Mouse (Mus musculus) lung, embryonic 14.5 days (tissue): ENCODE data around the gene Zdhhc22. TPM values are rescaled to one million over a fixed set of nuclear protein-coding genes. Genes with fewer than 3 reads are reported as not detected.

ENCODE experiments used
- ATAC-seq: fragments of 200-750 bp; cut with Nextera tagmentation; 2 replicates; pipeline ENCODE4 v1.8.0; 2017; ENCODE audit warnings: mild to moderate bottlenecking, moderate TSS enrichment, moderate library complexity; ENCODE audit not compliant: insufficient read depth
- DNase-seq: peaks from one replicate; pipeline ENCODE4 v3.0.0-alpha.2; 2015
- H3K27ac ChIP-seq: fragments of 300-500 bp; sonication (generic); 2 replicates; pipeline ENCODE4 v1.5.1; 2014; ENCODE audit warnings: low read depth, mild to moderate bottlenecking, moderate library complexity
- H3K27me3 ChIP-seq: fragments of 300-500 bp; sonication (generic); 2 replicates; pipeline ENCODE4 v1.6.1; 2014; ENCODE audit warnings: low read length, control low read depth; ENCODE audit not compliant: insufficient read depth
- H3K36me3 ChIP-seq: fragments of 300-500 bp; sonication (generic); 2 replicates; pipeline ENCODE4 v1.6.1; 2014; ENCODE audit warnings: control low read depth; ENCODE audit not compliant: insufficient read depth
- H3K4me1 ChIP-seq: fragments of 300-500 bp; sonication (generic); 2 replicates; pipeline ENCODE4 v1.6.1; 2014; ENCODE audit warnings: antibody characterized with exemption, control low read depth; ENCODE audit not compliant: insufficient read depth
- H3K4me2 ChIP-seq: fragments of 300-500 bp; sonication (generic); 2 replicates; pipeline ENCODE4 v1.6.1; 2014; ENCODE audit warnings: mild to moderate bottlenecking
- H3K4me3 ChIP-seq: fragments of 300-500 bp; sonication (generic); 2 replicates; pipeline ENCODE4 v1.5.1; 2014; ENCODE audit warnings: low read depth, low read length
- H3K9ac ChIP-seq: fragments of 300-500 bp; sonication (generic); 2 replicates; pipeline ENCODE4 v1.6.1; 2014
- H3K9me3 ChIP-seq: fragments of 300-500 bp; sonication (generic); 2 replicates; pipeline ENCODE4 v1.6.1; 2016; ENCODE audit warnings: low read depth, low read length, control low read depth
- CTCF ChIP-seq: IDR thresholded peaks from 2 replicates; pipeline ENCODE4 v1.5.1; 2016; ENCODE audit warnings: antibody characterized with exemption, low read depth
- WGBS: fragments of 180-500 bp; shearing (Covaris S2); extraction: QIAGEN DNeasy Blood & Tissue Kit; methylation state at CpG from one replicate; pipeline ENCODE4 v1.1.7; 2014; 5-methylcytosine and 5-hydroxymethylcytosine counted together
- polyA plus RNA-seq: library from polyadenylated mRNA; unstranded; fragments of >200 nt; fragmentation: Nextera tagmentation; extraction: Ambion mirVana; gene quantifications from 2 replicates; pipeline ENCODE4 v1.2.1, GENCODE M21; 2014

The Zdhhc22 gene
- polyA plus RNA-seq, 1 experiment from 2014 or later: not detected

DNA sequence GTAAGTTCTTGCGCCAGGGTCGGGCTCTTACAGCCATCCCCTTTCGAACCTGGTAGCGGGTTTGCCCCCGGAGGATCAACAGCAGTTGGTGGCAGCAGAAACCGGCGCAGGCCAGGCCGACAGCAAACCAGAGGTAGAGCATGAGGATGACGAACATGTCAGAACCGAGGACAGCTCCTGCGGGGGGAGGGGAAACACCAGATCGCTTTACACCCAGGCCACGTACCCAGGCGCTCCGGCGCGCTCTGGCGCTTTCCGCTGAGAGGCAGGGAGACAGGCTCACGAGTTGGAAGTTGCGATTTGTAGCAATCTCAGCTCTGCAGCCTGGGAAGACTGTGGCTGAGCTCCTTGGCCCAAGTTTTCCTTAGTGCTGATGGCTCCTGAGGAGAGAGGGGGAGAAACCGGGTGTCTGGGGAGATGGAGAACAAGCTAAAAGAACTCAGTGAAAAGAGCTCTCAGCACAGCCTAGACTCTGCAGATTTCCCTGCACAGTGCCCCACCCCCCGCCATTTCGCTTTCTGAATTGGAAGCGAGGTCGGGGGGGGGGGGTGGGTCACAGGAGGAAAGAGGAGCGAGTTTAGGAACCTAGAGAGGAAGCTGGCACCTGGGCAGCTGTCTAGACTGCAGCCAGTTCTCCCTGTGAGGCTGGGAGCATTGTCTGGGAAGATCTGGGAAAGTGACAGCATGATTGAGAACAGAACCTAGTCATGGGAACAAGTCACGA is 6.6 kb downstream of the Zdhhc22 start:
- Histone ChIP-seq H3K4me3 (no peak overlapping the region), H3K9ac (no peak overlapping the region), H3K36me3 (no peaks in the 10 kb centered on the region), H3K27ac (no peak overlapping the region), H3K4me2 (no peak overlapping the region), H3K27me3 (peaks cover 51% of the 10 kb centered on the region), H3K9me3 (no peaks in the 10 kb centered on the region), H3K4me1 (no peaks in the 10 kb centered on the region)
- 4% methylated on average over 27 of the region's 28 CpGs for WGBS
- peak; percentile 89 for DNase-seq
- no peak for TF ChIP-seq CTCF
- ATAC-seq: peak; percentile 69; the same call in 1 of the 2 replicates

DNA sequence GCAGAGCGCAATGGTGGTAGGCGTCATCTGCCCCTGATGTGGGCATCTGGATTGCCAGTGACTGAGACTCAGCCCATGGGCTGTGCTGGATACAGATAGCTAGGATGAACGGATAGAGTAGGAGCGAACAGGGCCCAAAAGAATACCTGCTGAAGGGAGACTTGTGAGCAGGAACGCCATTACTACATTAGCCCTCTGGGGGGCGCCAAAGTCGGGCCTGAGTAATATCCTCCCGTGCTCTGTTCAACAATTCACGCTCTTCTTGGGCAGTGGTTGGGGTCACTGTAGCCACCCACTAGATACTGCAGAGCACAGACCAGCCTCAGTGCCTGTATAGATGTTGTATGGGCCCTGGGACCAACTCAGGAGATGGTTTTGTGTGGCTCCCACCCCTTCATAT is 9.1 kb downstream of the Zdhhc22 start:
- no peaks in the 10 kb centered on the region for H3K36me3 ChIP-seq
- DNase-seq (no peak), ATAC-seq (no peak)
- H3K27ac ChIP-seq: no peak overlapping the region
- peak; percentile 33 for TF ChIP-seq CTCF
- H3K9me3 ChIP-seq: no peaks in the 10 kb centered on the region
- peaks cover 32% of the 10 kb centered on the region for H3K27me3 ChIP-seq
- H3K4me2 ChIP-seq: no peak overlapping the region
- no peak overlapping the region for H3K4me3 ChIP-seq
- 26% methylated on average over 9 of the region's 9 CpGs for WGBS
- no peaks in the 10 kb centered on the region; the same call in 1 of the 2 replicates for H3K4me1 ChIP-seq
- no peak overlapping the region for H3K9ac ChIP-seq

GRCm38 (mm10) chr12:86977833-86978232 is 12.4 kb downstream of the Zdhhc22 start:
- H3K9ac ChIP-seq: no peak overlapping the region
- H3K4me3 ChIP-seq: no peak overlapping the region
- ATAC-seq: peak; percentile 42; the same call in 1 of the 2 replicates
- 9% methylated on average over 15 of the region's 15 CpGs for WGBS
- H3K9me3 ChIP-seq: no peaks in the 10 kb centered on the region
- peaks cover 14% of the 10 kb centered on the region for H3K4me1 ChIP-seq
- H3K27me3 ChIP-seq: peaks cover 14% of the 10 kb centered on the region
- H3K36me3 ChIP-seq: no peaks in the 10 kb centered on the region
- peak; percentile 72 for DNase-seq
- TF ChIP-seq CTCF: no peak
- H3K4me2 ChIP-seq: no peak overlapping the region
- no peak overlapping the region for H3K27ac ChIP-seq

DNA sequence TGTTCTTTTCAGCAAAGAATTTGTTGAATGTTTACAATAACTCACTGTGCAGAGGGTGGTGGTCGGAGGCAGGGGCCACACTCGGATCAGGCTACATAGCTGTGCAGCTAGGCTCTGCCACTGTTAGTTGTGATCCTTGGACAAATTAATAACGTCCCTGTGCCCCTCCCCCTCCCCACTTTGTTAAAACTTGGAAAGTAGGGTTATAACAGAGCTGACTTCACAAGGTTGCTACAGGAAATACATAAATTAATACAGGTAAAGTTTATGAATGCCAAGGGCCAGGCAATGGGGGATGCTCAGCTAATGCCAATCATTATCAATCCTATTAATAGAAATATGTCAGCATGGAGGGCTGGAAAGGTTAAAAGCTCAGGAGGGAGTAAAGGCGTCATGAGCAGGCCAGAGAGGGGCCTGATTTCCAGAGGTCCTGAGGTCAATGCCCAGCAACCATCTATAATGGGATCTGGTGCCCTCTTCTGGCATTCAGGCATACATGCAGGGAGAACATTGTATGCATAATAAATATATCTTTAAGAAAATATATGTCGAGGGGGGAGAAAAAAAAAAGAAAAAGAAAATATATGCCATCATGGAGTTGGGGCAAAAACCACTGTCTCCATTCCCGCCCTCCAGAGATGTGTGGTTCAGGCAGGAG is 13.6 kb downstream of the Zdhhc22 start:
- no peak for DNase-seq
- peak; percentile 45 for TF ChIP-seq CTCF
- no peaks in the 10 kb centered on the region for H3K9me3 ChIP-seq
- H3K36me3 ChIP-seq: no peaks in the 10 kb centered on the region
- peaks cover 11% of the 10 kb centered on the region for H3K27me3 ChIP-seq
- H3K9ac ChIP-seq: no peak overlapping the region
- H3K27ac ChIP-seq: no peak overlapping the region
- peaks cover 15% of the 10 kb centered on the region for H3K4me1 ChIP-seq
- no peak overlapping the region for H3K4me2 ChIP-seq
- no peak for ATAC-seq
- H3K4me3 ChIP-seq: no peak overlapping the region
- 50% methylated on average over 6 of the region's 6 CpGs for WGBS

GRCm38 (mm10) chr12:86975761-86976160 is 14.5 kb downstream of the Zdhhc22 start:
- 58% methylated on average over 10 of the region's 10 CpGs for WGBS
- ATAC-seq: no peak
- H3K4me1 ChIP-seq: peaks cover 15% of the 10 kb centered on the region

GRCm38 (mm10) chr12:86974387-86975288 is 15.6 kb downstream of the Zdhhc22 start:
- Histone ChIP-seq H3K9ac (peak overlapping the region; percentile 15; the same call in 1 of the 2 replicates), H3K27ac (peak overlapping the region; percentile 8; the same call in 1 of the 2 replicates), H3K4me2 (peak overlapping the region; percentile 59), H3K4me3 (peak overlapping the region; percentile 16; the same call in 1 of the 2 replicates), H3K4me1 (peaks cover 15% of the 10 kb centered on the region), H3K27me3 (no peaks in the 10 kb centered on the region; the same call in 1 of the 2 replicates), H3K36me3 (no peaks in the 10 kb centered on the region), H3K9me3 (no peaks in the 10 kb centered on the region)
- 6% methylated on average over 40 of the region's 40 CpGs for WGBS
- ATAC-seq: peak; percentile 42; the same call in 1 of the 2 replicates
- TF ChIP-seq CTCF: peak; percentile 75
- DNase-seq: peak; percentile 61

More at GRCm38 (mm10) chr12:86975761-86976160, 14.5 kb downstream of the Zdhhc22 start:
- Histone ChIP-seq H3K4me2 (no peak overlapping the region), H3K9me3 (no peaks in the 10 kb centered on the region), H3K36me3 (no peaks in the 10 kb centered on the region), H3K4me3 (no peak overlapping the region), H3K27me3 (peaks cover 4% of the 10 kb centered on the region; the same call in 1 of the 2 replicates), H3K9ac (no peak overlapping the region), H3K27ac (no peak overlapping the region)
- DNase-seq: no peak
- TF ChIP-seq CTCF: no peak
